Mouse (Mus musculus): ENCODE measurements at regions not wholly inside any gene's neighbourhood (a gene's known extent, or its start where the extent isn't known, plus 50 kb on each side); places are given as distances from the start of the nearest gene placed in this dataset.
A peak's percentile ranks its signal among the peaks of the same experiment; 100 is the strongest.

GRCm38 (mm10) chr14:78438064-78438677 is 98.4 kb downstream of the Akap11 start:
- DNase-seq (ENCODE audit: low spot score in 2 of 2), result no peak

DNA sequence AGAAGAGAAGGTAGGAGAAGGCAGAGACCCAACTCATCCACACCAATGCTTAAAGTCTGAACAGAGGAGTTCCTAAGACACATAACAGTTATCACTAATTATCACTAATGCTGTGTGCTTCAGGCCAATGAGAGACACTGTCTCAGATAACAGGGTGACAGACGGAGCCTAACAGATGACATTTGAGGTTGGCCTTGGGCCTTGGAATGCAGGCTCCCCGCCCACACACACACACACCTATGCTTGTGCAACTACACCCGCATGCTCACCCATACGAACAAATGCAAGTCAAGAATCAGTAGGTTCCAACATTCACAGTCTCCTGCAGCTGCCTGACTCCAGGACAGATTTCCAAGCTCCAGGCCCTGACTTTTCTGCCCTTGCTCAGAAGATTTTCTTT is 100.0 kb downstream of the Akap11 start:
- DNase-seq (ENCODE audit: low spot score in 2 of 2), result no peak

DNA sequence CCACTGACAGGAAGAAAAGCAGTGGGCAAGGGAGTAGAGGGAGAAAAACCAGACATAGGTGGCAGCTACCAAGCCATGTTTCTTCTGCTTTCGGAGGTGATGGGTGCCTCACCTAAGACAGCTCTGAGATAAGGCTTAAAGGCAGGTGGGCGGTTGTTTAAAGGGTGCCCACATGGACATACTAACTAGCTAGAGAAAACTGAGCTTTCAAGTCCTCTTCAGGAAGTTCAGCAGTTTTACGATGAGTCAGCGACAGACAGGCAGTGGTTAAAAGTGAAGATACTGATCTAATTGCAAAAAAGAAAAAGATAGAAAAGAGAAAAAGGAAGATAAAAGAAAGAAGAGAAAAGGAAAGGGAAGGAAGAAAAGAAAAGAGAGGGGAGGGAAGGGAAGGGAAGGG is 100.6 kb downstream of the Akap11 start:
- DNase-seq (ENCODE audit: low spot score in 2 of 2), result no peak

- DNase-seq (ENCODE audit: low spot score in 2 of 2), result no peak
Observed at GRCm38 (mm10) chr14:78435561-78435960, 101.0 kb downstream of the Akap11 start.

DNA sequence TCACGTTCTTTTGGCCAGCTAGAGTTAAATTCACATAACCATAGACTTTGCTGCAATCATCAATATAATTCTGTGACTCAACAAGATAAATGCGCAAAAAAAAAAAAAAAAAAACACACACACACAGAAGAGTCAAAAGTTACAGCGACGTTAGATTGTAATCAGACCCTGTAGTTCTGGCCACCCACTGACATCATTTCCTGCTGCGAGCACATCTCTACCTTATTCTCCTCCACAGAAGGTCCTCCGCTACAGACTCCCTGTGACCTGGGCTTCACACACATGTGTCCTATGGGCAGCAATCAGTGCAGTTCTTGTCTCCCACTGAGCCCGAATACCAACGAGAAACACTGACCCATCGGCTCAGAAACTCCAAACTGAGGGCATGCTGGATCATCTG is 101.9 kb downstream of the Akap11 start:
- DNase-seq (ENCODE audit: low spot score in 2 of 2), result no peak

DNA sequence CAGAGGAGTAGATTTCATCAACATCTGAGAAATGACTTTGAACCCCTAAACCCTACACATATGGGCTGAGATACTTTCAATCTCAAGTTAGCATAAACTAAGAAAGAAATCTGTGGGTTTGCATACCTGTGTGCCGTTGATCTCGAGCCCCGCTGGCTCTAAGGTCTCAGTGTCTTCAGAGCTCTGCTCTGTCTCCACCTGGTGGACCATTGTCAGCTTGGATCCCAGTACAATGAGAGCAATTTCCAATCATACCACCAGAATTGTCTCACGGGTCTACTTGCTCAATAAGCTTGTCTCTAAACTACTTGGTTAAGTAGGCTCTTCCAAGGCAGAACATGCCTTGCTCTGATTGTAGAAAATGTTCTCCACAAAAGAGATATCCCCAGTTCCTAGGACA is 102.5 kb downstream of the Akap11 start:
- DNase-seq (ENCODE audit: low spot score in 2 of 2), result no peak

- no peak for DNase-seq (ENCODE audit: low spot score in 2 of 2)
Observed at GRCm38 (mm10) chr14:78432471-78432870, 104.1 kb downstream of the Akap11 start.

GRCm38 (mm10) chr14:78431931-78432330 is 104.7 kb downstream of the Akap11 start:
- DNase-seq (ENCODE audit: low spot score in 2 of 2), result no peak

GRCm38 (mm10) chr14:78431406-78431805 is 105.2 kb downstream of the Akap11 start:
- DNase-seq (ENCODE audit: low spot score in 2 of 2), result no peak

- DNase-seq (ENCODE audit: low spot score in 2 of 2), result no peak
Observed at GRCm38 (mm10) chr14:78428233-78429019, 108.2 kb downstream of the Akap11 start.

GRCm38 (mm10) chr14:78427062-78427461 is 109.5 kb downstream of the Akap11 start:
- DNase-seq (ENCODE audit: low spot score in 2 of 2), result no peak

- no peak for DNase-seq (ENCODE audit: low spot score in 2 of 2)
Observed at GRCm38 (mm10) chr14:78422601-78423000, 114.0 kb downstream of the Akap11 start.

DNA sequence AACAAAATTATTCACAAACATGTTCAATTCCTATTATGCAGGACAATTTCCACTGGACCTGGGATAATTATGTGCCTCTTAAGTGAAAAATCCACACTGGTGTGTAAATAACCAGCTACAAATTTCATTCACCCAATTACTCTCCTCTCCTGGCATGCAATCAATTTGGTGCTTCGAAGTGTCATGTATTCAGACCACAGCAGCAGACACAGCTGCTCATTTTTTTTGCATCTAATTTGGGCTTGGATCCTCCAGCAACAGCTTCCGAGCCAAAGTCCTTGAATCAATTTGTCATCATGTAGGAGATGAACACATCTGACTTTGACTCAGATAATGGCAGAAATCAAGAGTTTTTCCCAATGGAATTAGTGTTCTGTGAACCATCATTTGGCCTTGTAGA is 113.1 kb upstream of the Tnfsf11 start:
- no peak for DNase-seq (ENCODE audit: low spot score in 2 of 2)

GRCm38 (mm10) chr14:78420176-78420575 is 112.3 kb upstream of the Tnfsf11 start:
- DNase-seq (ENCODE audit: low spot score in 2 of 2), result no peak

GRCm38 (mm10) chr14:78405568-78405967 is 97.7 kb upstream of the Tnfsf11 start:
- DNase-seq (ENCODE audit: low spot score in 2 of 2), result no peak

DNA sequence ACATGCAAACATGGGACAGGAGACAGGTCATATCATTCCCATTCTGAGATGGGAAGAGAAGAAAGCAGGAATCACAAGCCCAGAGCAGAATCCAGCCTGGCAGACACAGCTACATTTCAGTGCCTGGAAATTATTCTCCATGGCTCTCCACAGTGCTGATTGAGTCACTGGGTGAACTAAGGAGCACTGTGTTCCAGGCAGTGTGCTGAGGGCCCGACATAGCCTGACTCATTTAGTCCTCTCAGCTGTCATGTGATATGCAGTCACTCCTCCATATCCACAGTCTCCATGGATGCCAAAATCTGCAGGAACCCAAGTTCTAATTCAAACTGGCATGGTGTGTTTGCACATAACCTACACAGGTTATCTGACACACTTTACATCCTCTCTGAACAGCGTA is 90.1 kb upstream of the Tnfsf11 start:
- no peak for DNase-seq (ENCODE audit: low spot score in 2 of 2)

DNA sequence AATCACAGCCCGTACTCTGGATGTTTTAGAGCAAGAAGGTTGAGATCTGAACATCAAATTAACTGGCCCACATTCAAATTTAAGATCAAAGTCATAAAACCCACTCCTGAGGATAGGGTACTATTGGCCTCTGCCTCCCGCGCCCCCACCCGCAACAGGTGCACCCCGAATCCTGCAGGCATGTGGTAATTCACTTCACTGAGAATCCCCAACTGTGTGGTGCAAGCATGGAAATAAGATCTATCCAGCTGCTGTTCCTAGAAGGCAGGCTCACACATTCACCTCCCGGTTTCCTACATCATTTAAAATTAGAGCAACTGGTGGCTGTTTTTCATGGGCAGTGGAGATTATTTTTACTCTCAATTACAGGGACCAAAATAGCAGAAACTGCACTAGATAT is 87.8 kb upstream of the Tnfsf11 start:
- no peak for DNase-seq (ENCODE audit: low spot score in 2 of 2)

GRCm38 (mm10) chr14:78387011-78387410 is 79.2 kb upstream of the Tnfsf11 start:
- no peak for DNase-seq (ENCODE audit: low spot score in 2 of 2)

DNA sequence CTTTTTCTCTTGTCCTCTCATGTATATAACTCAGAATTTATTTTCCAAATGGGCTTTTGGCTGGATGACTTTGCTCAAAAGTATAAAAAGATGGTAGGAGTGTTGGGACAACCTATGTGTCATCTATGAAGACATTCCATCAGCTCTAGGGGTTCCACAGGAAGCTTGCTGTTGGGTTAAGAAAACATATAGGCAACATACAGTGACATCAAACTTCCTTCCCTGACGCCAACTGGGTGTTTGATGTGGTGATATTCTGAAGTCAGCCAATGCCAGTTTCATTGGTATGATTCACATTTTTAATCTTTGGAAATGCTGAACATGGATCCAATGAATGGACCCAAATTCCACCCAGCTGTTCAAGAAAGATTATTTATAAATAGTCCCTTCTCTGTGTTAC is 76.5 kb upstream of the Tnfsf11 start:
- DNase-seq (ENCODE audit: low spot score in 2 of 2), result no peak

GRCm38 (mm10) chr14:78383256-78383709 is 75.4 kb upstream of the Tnfsf11 start:
- peak; percentile 82 to 93 for DNase-seq (ENCODE audit: low spot score in 2 of 2)

GRCm38 (mm10) chr14:78380011-78380410 is 72.2 kb upstream of the Tnfsf11 start:
- no peak for DNase-seq (ENCODE audit: low spot score in 2 of 2)

DNA sequence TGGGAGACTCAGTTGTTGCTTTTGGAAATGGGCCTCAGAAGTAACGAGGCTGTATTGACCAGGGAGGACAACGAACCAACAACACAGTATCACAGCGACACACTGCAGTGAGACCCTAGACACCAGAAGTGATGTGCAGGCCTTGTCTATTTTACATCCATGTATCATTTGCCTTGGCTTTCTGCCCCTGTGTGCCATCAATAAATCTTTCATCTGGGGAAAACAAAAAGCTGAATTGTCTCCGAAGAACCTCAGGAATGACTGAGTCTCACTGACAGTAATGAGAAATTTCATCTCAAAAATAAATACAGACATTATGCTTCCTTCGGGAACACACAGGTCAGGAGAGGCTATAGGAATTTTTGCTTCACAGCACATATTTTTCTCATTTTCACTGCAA is 68.7 kb upstream of the Tnfsf11 start:
- no peak for DNase-seq (ENCODE audit: low spot score in 2 of 2)

GRCm38 (mm10) chr14:78375746-78376495 is 68.1 kb upstream of the Tnfsf11 start:
- DNase-seq (ENCODE audit: low spot score in 2 of 2), result no peak
